Mouse (Mus musculus) bone marrow, adult 2 months (tissue): ENCODE results near the gene Ropn1l.

Experiments
- CTCF ChIP-seq: fragments of 200-500 bp; IDR thresholded peaks from 2 replicates; pipeline ENCODE4 v1.5.1; 2011; ENCODE audit warnings: low read length, control low read depth; ENCODE audit not compliant: control insufficient read depth, insufficient read depth
- POLR2A ChIP-seq: fragments of 200-500 bp; IDR thresholded peaks from 2 replicates; pipeline ENCODE4 v1.6.1; 2011; ENCODE audit warnings: low read depth, mild to moderate bottlenecking, control low read depth, low read length, borderline replicate concordance; ENCODE audit not compliant: control insufficient read depth

DNA sequence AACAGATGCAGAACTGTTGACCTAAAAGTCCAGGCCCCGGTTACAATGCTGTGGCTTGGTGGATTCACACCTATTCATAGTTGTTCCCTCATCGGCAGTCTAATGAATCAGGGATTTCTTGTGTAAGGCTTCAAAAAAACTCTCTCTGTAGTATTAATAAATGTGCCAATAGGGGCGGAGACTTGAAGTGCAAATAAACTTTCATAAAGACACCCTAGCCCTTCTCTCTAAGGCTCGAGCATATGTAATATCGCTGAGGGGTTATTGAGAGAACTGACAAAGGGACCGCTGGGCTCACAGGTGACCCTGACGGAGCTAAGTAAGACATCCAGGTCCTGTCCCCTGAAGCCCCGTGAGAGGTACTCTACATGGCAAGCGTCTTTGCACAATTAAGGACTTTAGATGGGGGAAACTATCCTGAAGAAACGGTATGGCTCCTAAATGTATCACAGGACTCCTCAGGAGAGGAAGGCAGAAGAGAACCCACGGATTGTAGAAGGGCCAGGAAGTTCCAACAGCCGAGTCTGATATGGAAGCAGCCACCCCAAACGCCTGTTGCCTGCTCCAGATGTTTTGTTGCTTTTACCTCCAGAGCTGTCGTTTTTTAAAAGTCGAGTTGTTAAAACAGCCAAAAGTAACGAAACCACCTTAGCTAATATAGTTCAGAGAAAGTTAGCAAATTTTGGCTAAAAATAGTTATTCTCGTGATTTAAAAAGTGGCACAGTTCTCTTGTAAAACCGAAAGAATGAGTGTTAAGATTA is 1.0 kb downstream of the Ropn1l start:
- TF ChIP-seq CTCF, result no peak
- TF ChIP-seq POLR2A, result no peak
